Mouse (Mus musculus) brain, embryonic 14.5 days (tissue): Measurements from ENCODE around the gene Art4.

Source experiments
- CTCF ChIP-seq: fragments of 200-500 bp; IDR thresholded peaks from 2 replicates; pipeline ENCODE4 v1.5.1; 2012; ENCODE audit warnings: inconsistent platforms, mild to moderate bottlenecking, moderate library complexity, borderline replicate concordance; ENCODE audit not compliant: insufficient read depth, insufficient read length; ENCODE audit errors: extremely low read depth
- POLR2A ChIP-seq: fragments of 200-500 bp; IDR thresholded peaks from 2 replicates; pipeline ENCODE4 v1.6.1; 2012; ENCODE audit warnings: mild to moderate bottlenecking, inconsistent platforms, borderline replicate concordance; ENCODE audit not compliant: poor library complexity, insufficient read depth, insufficient read length, severe bottlenecking; ENCODE audit errors: extremely low read depth

GRCm38 (mm10) chr6:136883431-136883915 is 25.9 kb upstream of the Art4 start:
- no peak for TF ChIP-seq CTCF
- TF ChIP-seq POLR2A = no peak
